Mouse (Mus musculus): ENCODE data around the gene Samd5.

DNA sequence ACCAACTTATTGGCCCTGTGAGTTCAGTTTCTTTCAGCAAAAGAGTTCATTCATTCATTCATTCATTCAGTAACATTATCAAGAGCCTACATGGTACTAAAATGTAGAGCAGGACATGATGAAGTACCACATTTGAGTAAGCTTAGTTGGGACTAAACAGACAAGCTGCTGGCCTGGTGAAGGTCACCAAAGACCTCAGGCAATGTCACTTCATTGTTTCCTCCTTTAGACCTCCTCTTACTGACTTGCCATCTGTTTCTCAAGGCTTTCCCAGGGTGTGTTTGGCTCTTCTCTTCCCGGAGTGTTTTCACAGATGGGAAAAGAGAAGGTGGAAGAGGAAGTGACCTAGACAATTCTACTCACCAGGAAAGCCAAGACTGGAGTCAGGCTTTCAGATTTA is 54.0 kb downstream of the Samd5 start:
- TF ChIP-seq GATA1 (IDR thresholded peaks at IDR 0.05; ENCODE audit: borderline replicate concordance, low read length), result no peak
- TF ChIP-seq FLI1 (IDR thresholded peaks at IDR 0.05; ENCODE audit: low read length), result no peak

All from megakaryocyte, embryonic 14.5 days (primary cell).